ENCODE assay signal across 21 mouse cellular contexts in the genomic region with DNA sequence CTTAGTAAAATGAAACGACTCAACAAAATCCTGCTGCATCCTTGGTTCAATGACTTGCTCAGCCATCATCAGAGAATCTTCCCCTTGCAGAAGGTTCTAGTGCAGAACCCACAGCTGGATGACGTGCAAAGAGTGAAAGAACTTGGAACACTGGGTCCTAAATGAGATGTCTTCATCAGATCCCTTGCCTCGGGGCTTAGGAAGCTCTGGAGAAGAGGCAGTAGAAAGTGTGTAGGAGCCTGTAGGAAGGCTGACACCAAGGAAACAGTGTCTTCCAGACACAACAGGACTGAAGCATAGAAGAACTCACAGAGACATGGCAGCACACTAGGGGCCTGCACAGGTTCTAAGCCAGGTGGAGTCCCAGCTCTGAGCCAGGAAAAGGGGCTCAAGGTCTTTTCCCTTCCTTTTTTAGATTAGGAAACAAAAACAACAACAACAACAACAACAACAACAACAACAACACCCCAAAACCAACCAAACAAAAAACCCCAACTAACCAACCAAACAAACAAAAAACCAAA. TPM values are rescaled to one million over a fixed set of nuclear protein-coding genes. Genes with fewer than 3 reads are reported as not detected.
"Had no signal": no experiment of that assay in that cellular context is flagged by ENCODE, and none has a peak within 500 bp of the region (broad histone marks: within the 10 kb centered on the region; RNA-seq: fewer than 3 reads in every experiment).

No protein-coding gene starts in this region.

RNA-seq across cellular contexts. Expression of a gene that starts 16.4 kb away (rescaled TPM):
- total RNA-seq: layer of hippocampus, adult 18-20 months; layer of hippocampus, postnatal 14 days; left cerebral cortex, adult 8-10 months; left cerebral cortex, postnatal 14 days; left cerebral cortex, postnatal 4 days; megakaryocyte, adult 5-6 weeks; monocyte, adult 5-6 weeks; neutrophil, adult 5-6 weeks had no signal
- polyA plus RNA-seq: kidney, embryonic 16.5 days; limb, embryonic 12.5 days; limb, embryonic 15.5 days; liver, embryonic 11.5 days; liver, embryonic 14.5 days; lung, embryonic 16.5 days; macrophage; midbrain, embryonic 15.5 days; myocyte; neural tube, embryonic 13.5 days; small intestine, adult 2 months; spleen, adult 2 months; thymus, postnatal 0 days had no signal

RNA-seq across cellular contexts. Expression of a gene that starts 25.4 kb away (rescaled TPM):
- total RNA-seq: layer of hippocampus, adult 18-20 months; layer of hippocampus, postnatal 14 days; left cerebral cortex, adult 8-10 months; left cerebral cortex, postnatal 14 days; left cerebral cortex, postnatal 4 days; megakaryocyte, adult 5-6 weeks; monocyte, adult 5-6 weeks; neutrophil, adult 5-6 weeks had no signal
- polyA plus RNA-seq: kidney, embryonic 16.5 days; limb, embryonic 12.5 days; liver, embryonic 11.5 days; lung, embryonic 16.5 days; macrophage; midbrain, embryonic 15.5 days; myocyte; neural tube, embryonic 13.5 days; small intestine, adult 2 months; spleen, adult 2 months had no signal

RNA-seq across cellular contexts. Expression of a gene that starts 54.4 kb away (rescaled TPM):
- total RNA-seq: layer of hippocampus, adult 18-20 months; layer of hippocampus, postnatal 14 days; left cerebral cortex, adult 8-10 months; left cerebral cortex, postnatal 14 days; left cerebral cortex, postnatal 4 days; megakaryocyte, adult 5-6 weeks; monocyte, adult 5-6 weeks; neutrophil, adult 5-6 weeks had no signal
- polyA plus RNA-seq: kidney, embryonic 16.5 days; limb, embryonic 12.5 days; limb, embryonic 15.5 days; liver, embryonic 11.5 days; liver, embryonic 14.5 days; lung, embryonic 16.5 days; macrophage; midbrain, embryonic 15.5 days; myocyte; neural tube, embryonic 13.5 days; small intestine, adult 2 months; spleen, adult 2 months; thymus, postnatal 0 days had no signal
